Mouse (Mus musculus): ENCODE data around the gene Gm20388. TPM values are rescaled to one million over a fixed set of nuclear protein-coding genes. Genes with fewer than 3 reads are reported as not detected.

Gene Gm20388
- total RNA-seq, 1 experiment = 27.0 TPM

- DNase-seq (ENCODE audit: low read depth, low spot score) = no peak
- in situ Hi-C loops (cut with MboI; ENCODE audit: low sequenced_read_pairs in 2 of 2, unreplicated experiment in 2 of 2) = no loop called here
- Histone ChIP-seq H3K36me3 (ENCODE audit: control insufficient read depth, insufficient read depth, low read length, poor library complexity, severe bottlenecking) (no peaks in the 10 kb centered on the region), H3K9ac (ENCODE audit: insufficient read depth, low read depth, low read length, poor library complexity, severe bottlenecking) (no peak overlapping the region), H3K4me3 (ENCODE audit: insufficient read depth in 1 of 2, low read depth in 1 of 2, low read length in 2 of 2, poor library complexity in 1 of 2, severe bottlenecking in 1 of 2) (no peak overlapping the region), H3K4me1 (ENCODE audit: control insufficient read depth in 2 of 2, insufficient read depth in 2 of 2, low read length in 2 of 2, poor library complexity in 1 of 2) (peaks cover 0 to 9% of the 10 kb centered on the region in 2 experiments; a peak in 1 of 4 replicates), H3K27ac (ENCODE audit: insufficient read depth, low read depth, low read length, poor library complexity, severe bottlenecking) (no peak overlapping the region), H3K9me3 (ENCODE audit: control insufficient read depth, insufficient read depth, low read depth, low read length) (no peaks in the 10 kb centered on the region)
- TF ChIP-seq ZC3H11A (IDR thresholded peaks at IDR 0.05; ENCODE audit: borderline replicate concordance, low read depth, low read length) (no peak), MAFK (IDR thresholded peaks at IDR 0.05; ENCODE audit: insufficient read depth, low read depth, low read length) (no peak), HCFC1 (IDR thresholded peaks at IDR 0.05; ENCODE audit: borderline replicate concordance, insufficient read depth, low read length) (no peak), ZNF384 (IDR thresholded peaks at IDR 0.05; ENCODE audit: low read depth, low read length) (no peak), CHD2 (IDR thresholded peaks at IDR 0.05; ENCODE audit: low read depth, low read length) (no peak)
These were observed 1860.5 kb downstream of the Gm20388 start for GRCm38 (mm10) chr8:121770845-121771752.

- no peak overlapping the region for H3K27ac ChIP-seq (ENCODE audit: insufficient read depth, low read depth, low read length, poor library complexity, severe bottlenecking)
- H3K9ac ChIP-seq (ENCODE audit: insufficient read depth, low read depth, low read length, poor library complexity, severe bottlenecking) = no peak overlapping the region
- no peaks in the 10 kb centered on the region for H3K36me3 ChIP-seq (ENCODE audit: control insufficient read depth, insufficient read depth, low read length, poor library complexity, severe bottlenecking)
- in situ Hi-C loops (cut with MboI; ENCODE audit: low sequenced_read_pairs in 2 of 2, unreplicated experiment in 2 of 2) = no loop called here
- peaks cover 0 to 9% of the 10 kb centered on the region in 2 experiments; a peak in 1 of 4 replicates for H3K4me1 ChIP-seq (ENCODE audit: control insufficient read depth in 2 of 2, insufficient read depth in 2 of 2, low read length in 2 of 2, poor library complexity in 1 of 2)
- no peak overlapping the region for H3K4me3 ChIP-seq (ENCODE audit: insufficient read depth in 1 of 2, low read depth in 1 of 2, low read length in 2 of 2, poor library complexity in 1 of 2, severe bottlenecking in 1 of 2)
- no peaks in the 10 kb centered on the region for H3K9me3 ChIP-seq (ENCODE audit: control insufficient read depth, insufficient read depth, low read depth, low read length)
- no peak for TF ChIP-seq MAFK (IDR thresholded peaks at IDR 0.05; ENCODE audit: insufficient read depth, low read depth, low read length)
- no peak for TF ChIP-seq ZC3H11A (IDR thresholded peaks at IDR 0.05; ENCODE audit: borderline replicate concordance, low read depth, low read length)
- DNase-seq (ENCODE audit: low read depth, low spot score) = no peak
These were observed 1863.2 kb downstream of the Gm20388 start for GRCm38 (mm10) chr8:121773876-121774275.

- H3K4me3 ChIP-seq (ENCODE audit: insufficient read depth in 1 of 2, low read depth in 1 of 2, low read length in 2 of 2, poor library complexity in 1 of 2, severe bottlenecking in 1 of 2) = no peak overlapping the region
- no peak overlapping the region for H3K27ac ChIP-seq (ENCODE audit: insufficient read depth, low read depth, low read length, poor library complexity, severe bottlenecking)
- H3K9ac ChIP-seq (ENCODE audit: insufficient read depth, low read depth, low read length, poor library complexity, severe bottlenecking) = no peak overlapping the region
- DNase-seq (ENCODE audit: low read depth, low spot score) = no peak
- TF ChIP-seq CHD2 (IDR thresholded peaks at IDR 0.05; ENCODE audit: low read depth, low read length) (no peak), HCFC1 (IDR thresholded peaks at IDR 0.05; ENCODE audit: borderline replicate concordance, insufficient read depth, low read length) (no peak), ZNF384 (IDR thresholded peaks at IDR 0.05; ENCODE audit: low read depth, low read length) (no peak), MAFK (IDR thresholded peaks at IDR 0.05; ENCODE audit: insufficient read depth, low read depth, low read length) (no peak), ZC3H11A (IDR thresholded peaks at IDR 0.05; ENCODE audit: borderline replicate concordance, low read depth, low read length) (no peak)
- H3K9me3 ChIP-seq (ENCODE audit: control insufficient read depth, insufficient read depth, low read depth, low read length) = no peaks in the 10 kb centered on the region
- in situ Hi-C loops (cut with MboI; ENCODE audit: low sequenced_read_pairs in 2 of 2, unreplicated experiment in 2 of 2) = no loop called here
- H3K4me1 ChIP-seq (ENCODE audit: control insufficient read depth in 2 of 2, insufficient read depth in 2 of 2, low read length in 2 of 2, poor library complexity in 1 of 2) = no peaks in the 10 kb centered on the region
- no peaks in the 10 kb centered on the region for H3K36me3 ChIP-seq (ENCODE audit: control insufficient read depth, insufficient read depth, low read length, poor library complexity, severe bottlenecking)
These were observed 1871.9 kb downstream of the Gm20388 start for GRCm38 (mm10) chr8:121782493-121782892.

GRCm38 (mm10) chr8:121786542-121786941 lies 1875.9 kb downstream of the Gm20388 start:
- Histone ChIP-seq H3K36me3 (ENCODE audit: control insufficient read depth, insufficient read depth, low read length, poor library complexity, severe bottlenecking) (no peaks in the 10 kb centered on the region), H3K4me3 (ENCODE audit: insufficient read depth in 1 of 2, low read depth in 1 of 2, low read length in 2 of 2, poor library complexity in 1 of 2, severe bottlenecking in 1 of 2) (no peak overlapping the region), H3K9ac (ENCODE audit: insufficient read depth, low read depth, low read length, poor library complexity, severe bottlenecking) (no peak overlapping the region), H3K4me1 (ENCODE audit: control insufficient read depth in 2 of 2, insufficient read depth in 2 of 2, low read length in 2 of 2, poor library complexity in 1 of 2) (no peaks in the 10 kb centered on the region; a peak in 1 of 4 replicates), H3K9me3 (ENCODE audit: control insufficient read depth, insufficient read depth, low read depth, low read length) (no peaks in the 10 kb centered on the region), H3K27ac (ENCODE audit: insufficient read depth, low read depth, low read length, poor library complexity, severe bottlenecking) (no peak overlapping the region)
- in situ Hi-C loops (cut with MboI; ENCODE audit: low sequenced_read_pairs in 2 of 2, unreplicated experiment in 2 of 2) = no loop called here
- TF ChIP-seq MAFK (IDR thresholded peaks at IDR 0.05; ENCODE audit: insufficient read depth, low read depth, low read length) (no peak), ZC3H11A (IDR thresholded peaks at IDR 0.05; ENCODE audit: borderline replicate concordance, low read depth, low read length) (no peak), ZNF384 (IDR thresholded peaks at IDR 0.05; ENCODE audit: low read depth, low read length) (no peak), CHD2 (IDR thresholded peaks at IDR 0.05; ENCODE audit: low read depth, low read length) (no peak), HCFC1 (IDR thresholded peaks at IDR 0.05; ENCODE audit: borderline replicate concordance, insufficient read depth, low read length) (no peak)
- no peak for DNase-seq (ENCODE audit: low read depth, low spot score)
